Mouse (Mus musculus): Measurements from ENCODE around the gene 2310061I04Rik. TPM values are rescaled to one million over a fixed set of nuclear protein-coding genes. Genes with fewer than 3 reads are reported as not detected.

2310061I04Rik gene
- total and polyA plus RNA-seq, 2 experiments = 4.9 to 35.3 TPM

DNA sequence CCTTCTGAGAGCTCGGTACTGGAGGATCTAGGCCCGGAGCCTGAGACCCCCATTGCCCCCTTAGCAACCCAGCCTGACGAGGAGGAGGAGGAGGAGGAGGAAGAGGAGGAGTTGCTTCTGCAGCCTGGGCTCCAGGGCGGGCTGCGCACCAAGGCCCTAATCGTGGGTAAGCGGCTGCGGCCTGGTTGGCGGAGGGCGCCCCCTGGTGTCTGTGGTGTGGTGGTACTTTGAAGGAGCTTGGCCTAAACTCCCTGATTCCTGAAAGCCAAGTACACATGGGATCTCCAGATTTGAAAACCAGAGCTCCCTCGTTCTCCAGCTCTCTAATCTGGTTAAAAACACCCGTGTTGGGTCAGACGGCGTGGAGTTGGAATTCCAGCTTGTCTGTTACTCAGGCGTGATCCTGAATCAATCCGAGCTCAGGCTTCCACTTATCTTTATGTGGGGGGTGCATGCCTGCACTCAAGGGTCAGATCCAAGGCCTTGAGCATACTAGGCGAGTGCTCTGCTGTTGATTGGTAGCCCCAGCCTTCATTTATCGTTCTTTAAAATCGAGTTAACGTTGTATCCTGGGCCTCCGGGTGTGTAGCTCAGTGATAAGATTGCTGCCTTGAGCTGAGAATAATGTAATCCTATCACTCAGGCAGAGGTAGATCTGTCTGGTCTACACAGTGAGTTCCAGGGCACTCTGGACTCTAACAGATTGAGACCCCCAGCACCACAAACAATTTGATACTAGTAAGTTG lies 23.3 kb downstream of the 2310061I04Rik start:
- WGBS = 24% methylated on average over 21 of the region's 21 CpGs
- no peak overlapping the region for H3K4me3 ChIP-seq (ENCODE audit: insufficient read depth, low read depth, low read length)
- DNase-seq (ENCODE audit: extremely low read depth, low read depth, low spot score) = peak; percentile 50
- no peaks in the 10 kb centered on the region for H3K79me2 ChIP-seq (ENCODE audit: control insufficient read depth, insufficient read depth, low read length)
- no peak overlapping the region for H3K27ac ChIP-seq (replicated peaks; ENCODE audit: insufficient read depth, low read depth, low read length)
- TF ChIP-seq POLR2A (IDR thresholded peaks at IDR 0.05; ENCODE audit: extremely low read depth, insufficient read depth, low read length) (no peak), CTCF (IDR thresholded peaks at IDR 0.05; ENCODE audit: low read depth, low read length) (peak; percentile 94)
- no peak overlapping the region for H3K9ac ChIP-seq (ENCODE audit: low read depth, low read length)
- H3K4me1 ChIP-seq (ENCODE audit: control insufficient read depth, insufficient read depth, low read length) = peaks cover 5% of the 10 kb centered on the region
- H3K27me3 ChIP-seq (ENCODE audit: control insufficient read depth, insufficient read depth, low read length) = no peaks in the 10 kb centered on the region
- H3K36me3 ChIP-seq (ENCODE audit: control insufficient read depth, insufficient read depth, low read length) = no peaks in the 10 kb centered on the region

DNA sequence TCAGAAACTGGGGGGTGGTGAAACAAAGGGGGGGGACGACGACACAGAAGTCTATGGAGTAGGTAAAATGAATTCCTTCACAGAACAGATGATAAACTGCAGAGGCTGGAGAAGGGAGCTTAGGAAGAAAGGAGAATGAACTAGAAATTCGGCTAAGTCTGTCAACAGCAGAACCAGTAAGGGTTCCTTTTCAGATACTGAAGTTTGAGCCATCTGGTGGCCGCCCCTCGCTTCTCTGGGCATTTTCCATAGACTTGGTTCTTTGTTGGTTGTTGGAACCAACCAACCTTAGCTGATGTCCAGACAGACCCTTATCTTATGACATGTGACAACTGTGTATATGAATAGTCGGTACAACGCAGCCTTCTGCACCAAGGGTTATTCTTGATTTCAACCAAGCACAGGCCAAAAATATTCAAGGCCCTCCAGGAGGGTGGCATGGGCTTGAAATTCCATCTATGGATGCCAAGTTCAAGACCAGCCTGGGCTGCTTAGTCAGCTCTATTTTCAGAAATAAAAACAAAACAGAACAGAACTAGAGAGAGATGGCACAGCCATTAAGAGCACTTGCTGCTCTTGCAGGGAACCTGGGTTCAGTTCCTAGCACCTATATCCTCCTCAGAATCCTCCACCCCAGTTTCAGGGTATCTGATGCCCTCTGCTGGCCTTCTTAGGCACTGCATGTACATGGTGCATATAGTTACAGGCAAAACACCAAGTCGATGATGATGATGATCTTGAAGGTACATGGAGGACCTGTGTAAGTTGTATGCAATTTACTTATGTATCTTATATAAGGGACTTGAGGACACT lies 26.1 kb downstream of the 2310061I04Rik start:
- Histone ChIP-seq H3K27me3 (ENCODE audit: control insufficient read depth, insufficient read depth, low read length) (no peaks in the 10 kb centered on the region; the same call in 1 of the 2 replicates), H3K79me2 (ENCODE audit: control insufficient read depth, insufficient read depth, low read length) (no peaks in the 10 kb centered on the region), H3K9ac (ENCODE audit: low read depth, low read length) (no peak overlapping the region), H3K27ac (replicated peaks; ENCODE audit: insufficient read depth, low read depth, low read length) (peak overlapping the region; percentile 79), H3K4me3 (ENCODE audit: insufficient read depth, low read depth, low read length) (no peak overlapping the region), H3K36me3 (ENCODE audit: control insufficient read depth, insufficient read depth, low read length) (no peaks in the 10 kb centered on the region), H3K4me1 (ENCODE audit: control insufficient read depth, insufficient read depth, low read length) (peaks cover 5% of the 10 kb centered on the region)
- TF ChIP-seq POLR2A (IDR thresholded peaks at IDR 0.05; ENCODE audit: extremely low read depth, insufficient read depth, low read length) = no peak
- peak; percentile 26; the same call in 1 of the 2 replicates for TF ChIP-seq CTCF (IDR thresholded peaks at IDR 0.05; ENCODE audit: low read depth, low read length)
- 69% methylated on average over 8 of the region's 8 CpGs for WGBS
- DNase-seq (ENCODE audit: extremely low read depth, low read depth, low spot score) = no peak

DNA sequence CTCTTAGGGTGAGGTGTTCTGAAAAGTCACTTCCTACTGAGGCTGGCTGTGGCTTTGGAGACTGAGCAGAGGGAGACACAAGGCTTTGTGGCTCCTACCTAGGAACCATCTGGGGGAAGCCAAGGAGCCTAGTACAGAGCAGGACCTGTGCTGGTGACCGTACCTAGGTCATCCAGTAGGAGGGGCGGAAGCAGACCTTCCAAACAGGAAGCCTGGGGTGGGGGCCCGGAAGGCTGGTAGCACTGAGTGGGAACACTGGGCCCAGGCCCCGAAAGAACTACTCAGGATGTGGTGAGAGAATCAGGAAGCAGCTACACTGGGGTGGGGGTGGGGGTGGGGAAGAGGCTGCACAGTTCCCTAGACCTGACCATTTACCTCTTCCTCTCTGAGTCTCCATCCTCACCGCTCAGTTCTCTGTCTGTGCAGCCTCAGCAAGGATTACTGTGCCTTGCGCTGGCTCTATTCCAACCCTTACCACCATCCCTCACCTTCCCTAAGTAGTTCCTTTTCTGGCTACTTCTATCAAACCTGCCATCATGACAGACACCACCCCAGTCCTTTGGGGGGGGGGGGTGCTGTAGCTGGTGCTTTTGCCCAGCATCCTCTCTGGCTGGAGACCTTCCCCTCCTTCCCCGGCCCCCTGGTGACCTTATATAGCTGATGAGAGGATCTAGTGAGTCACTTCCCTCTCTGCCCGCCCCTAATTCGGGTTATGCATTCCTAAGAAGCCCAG lies 26.9 kb downstream of the 2310061I04Rik start:
- Histone ChIP-seq H3K27ac (replicated peaks; ENCODE audit: insufficient read depth, low read depth, low read length) (peak overlapping the region; percentile 81), H3K9ac (ENCODE audit: low read depth, low read length) (peak overlapping the region; percentile 19; the same call in 1 of the 2 replicates), H3K36me3 (ENCODE audit: control insufficient read depth, insufficient read depth, low read length) (no peaks in the 10 kb centered on the region), H3K79me2 (ENCODE audit: control insufficient read depth, insufficient read depth, low read length) (no peaks in the 10 kb centered on the region), H3K27me3 (ENCODE audit: control insufficient read depth, insufficient read depth, low read length) (peaks cover 6% of the 10 kb centered on the region; the same call in 1 of the 2 replicates), H3K4me1 (ENCODE audit: control insufficient read depth, insufficient read depth, low read length) (peaks cover 6% of the 10 kb centered on the region), H3K4me3 (ENCODE audit: insufficient read depth, low read depth, low read length) (peak overlapping the region; percentile 13)
- no peak for TF ChIP-seq CTCF (IDR thresholded peaks at IDR 0.05; ENCODE audit: low read depth, low read length)
- TF ChIP-seq POLR2A (IDR thresholded peaks at IDR 0.05; ENCODE audit: extremely low read depth, insufficient read depth, low read length) = no peak
- WGBS = 70% methylated on average over 9 of the region's 9 CpGs
- DNase-seq (ENCODE audit: extremely low read depth, low read depth, low spot score) = peak; percentile 24

DNA sequence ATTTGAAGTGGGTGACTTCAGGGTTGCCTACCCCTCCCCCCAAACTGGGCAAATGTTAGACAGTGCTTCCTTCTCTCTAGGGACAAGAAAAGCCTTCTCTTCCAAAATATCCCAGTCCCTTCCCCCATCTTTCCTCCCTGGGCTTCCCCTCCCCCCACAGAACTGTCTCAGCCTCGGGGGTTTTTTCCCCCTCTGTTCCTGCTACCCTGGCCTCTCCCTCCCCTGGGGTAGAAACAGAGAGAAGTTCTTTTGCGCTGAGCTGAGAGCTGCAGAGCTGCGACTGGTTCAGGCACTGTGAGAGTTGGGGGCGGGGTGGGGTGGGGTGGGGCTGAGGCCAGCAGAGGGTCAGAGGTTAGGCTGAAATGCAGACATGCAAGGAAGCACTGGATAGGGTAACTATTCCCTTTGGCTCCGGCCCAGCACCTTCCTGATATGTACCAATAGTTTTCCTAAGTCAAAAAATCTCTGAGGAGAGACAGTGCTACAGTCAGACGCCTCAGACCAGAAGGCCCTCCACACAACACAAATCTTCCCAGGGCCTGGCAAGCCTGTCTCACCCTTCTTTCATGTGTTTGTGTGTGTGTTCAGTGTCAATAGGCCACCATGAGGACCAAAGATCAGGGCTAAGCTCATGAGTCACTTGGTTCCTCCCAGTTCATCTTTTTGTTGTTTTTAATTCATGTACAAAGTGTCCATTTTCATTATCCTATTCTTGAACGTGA lies 27.7 kb downstream of the 2310061I04Rik start:
- peak; percentile 62 for DNase-seq (ENCODE audit: extremely low read depth, low read depth, low spot score)
- under 1% methylated on average over 7 of the region's 7 CpGs for WGBS
- peak overlapping the region; percentile 77 for H3K4me3 ChIP-seq (ENCODE audit: insufficient read depth, low read depth, low read length)
- H3K9ac ChIP-seq (ENCODE audit: low read depth, low read length) = peak overlapping the region; percentile 53
- peaks cover 6% of the 10 kb centered on the region; the same call in 1 of the 2 replicates for H3K27me3 ChIP-seq (ENCODE audit: control insufficient read depth, insufficient read depth, low read length)
- no peaks in the 10 kb centered on the region for H3K79me2 ChIP-seq (ENCODE audit: control insufficient read depth, insufficient read depth, low read length)
- H3K36me3 ChIP-seq (ENCODE audit: control insufficient read depth, insufficient read depth, low read length) = no peaks in the 10 kb centered on the region
- H3K27ac ChIP-seq (replicated peaks; ENCODE audit: insufficient read depth, low read depth, low read length) = peak overlapping the region; percentile 84
- no peak for TF ChIP-seq CTCF (IDR thresholded peaks at IDR 0.05; ENCODE audit: low read depth, low read length)
- no peak for TF ChIP-seq POLR2A (IDR thresholded peaks at IDR 0.05; ENCODE audit: extremely low read depth, insufficient read depth, low read length)
- peaks cover 6% of the 10 kb centered on the region for H3K4me1 ChIP-seq (ENCODE audit: control insufficient read depth, insufficient read depth, low read length)

DNA sequence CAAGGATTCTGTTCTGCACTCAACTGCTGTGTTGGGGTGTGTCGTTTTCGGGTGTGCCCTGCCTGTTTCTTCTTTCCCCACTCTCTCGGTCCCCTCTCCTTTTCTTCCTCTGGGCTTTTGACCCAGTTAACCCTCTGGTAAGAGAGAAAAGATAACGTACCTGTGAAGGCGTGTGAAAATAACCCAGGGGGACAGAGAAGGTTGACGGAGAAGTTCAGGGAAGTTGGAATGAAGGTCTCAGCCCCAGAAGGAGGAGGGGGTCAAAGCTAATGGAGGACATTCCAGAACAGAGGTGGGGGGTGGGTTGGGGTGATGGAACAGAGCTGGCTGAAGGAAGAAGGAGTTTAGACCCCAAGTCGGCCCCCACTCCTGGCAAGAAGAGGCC lies 28.3 kb downstream of the 2310061I04Rik start:
- DNase-seq (ENCODE audit: extremely low read depth, low read depth, low spot score) = no peak
- Histone ChIP-seq H3K27ac (replicated peaks; ENCODE audit: insufficient read depth, low read depth, low read length) (peak overlapping the region; percentile 84), H3K27me3 (ENCODE audit: control insufficient read depth, insufficient read depth, low read length) (peaks cover 6% of the 10 kb centered on the region; the same call in 1 of the 2 replicates), H3K4me3 (ENCODE audit: insufficient read depth, low read depth, low read length) (peak overlapping the region; percentile 77), H3K9ac (ENCODE audit: low read depth, low read length) (peak overlapping the region; percentile 53; the same call in 1 of the 2 replicates), H3K36me3 (ENCODE audit: control insufficient read depth, insufficient read depth, low read length) (no peaks in the 10 kb centered on the region), H3K4me1 (ENCODE audit: control insufficient read depth, insufficient read depth, low read length) (peaks cover 6% of the 10 kb centered on the region), H3K79me2 (ENCODE audit: control insufficient read depth, insufficient read depth, low read length) (no peaks in the 10 kb centered on the region)
- no peak for TF ChIP-seq CTCF (IDR thresholded peaks at IDR 0.05; ENCODE audit: low read depth, low read length)
- WGBS = 47% methylated on average over 7 of the region's 7 CpGs

All from liver, adult 2 months (tissue).